Mouse (Mus musculus) CH12.LX (cell line): ENCODE data around the gene Ccl17. TPM values are rescaled to one million over a fixed set of nuclear protein-coding genes. Genes with fewer than 3 reads are reported as not detected.

Experiments
- DNase-seq: peaks from one replicate; pipeline ENCODE4 v3.0.0-alpha.2; 2013; ENCODE audit errors: extremely low read depth
- H3K27ac ChIP-seq: 2 replicates; pipeline ENCODE4 v1.5.1; 2012; ENCODE audit warnings: low read depth, mild to moderate bottlenecking, control low read depth, moderate library complexity; ENCODE audit not compliant: insufficient read depth
- H3K27me3 ChIP-seq: replicated peaks from 2 replicates; pipeline ENCODE3; 2012; ENCODE audit warnings: inconsistent platforms
- H3K36me3 ChIP-seq, 2 experiments: replicated peaks in 1 of 2; 2 replicates each; pipeline versions ENCODE3 to v1.6.1; 2012; ENCODE audit warnings: inconsistent platforms in 1 of 2, low read length in 1 of 2, mild to moderate bottlenecking in 1 of 2, mixed read lengths in 1 of 2, moderate library complexity in 1 of 2; ENCODE audit not compliant: control insufficient read depth in 1 of 2, insufficient read depth in 1 of 2
- H3K4me1 ChIP-seq, 2 experiments: 2 replicates each; pipeline ENCODE4 v1.6.1; 2012; ENCODE audit warnings: inconsistent platforms in 1 of 2, moderate library complexity in 1 of 2; ENCODE audit not compliant: insufficient read depth in 2 of 2, control insufficient read depth in 1 of 2
- H3K4me2 ChIP-seq: 2 replicates; pipeline ENCODE4 v1.6.1; 2012; ENCODE audit warnings: low read depth, mild to moderate bottlenecking, control low read depth; ENCODE audit not compliant: poor library complexity, insufficient read depth, severe bottlenecking
- H3K4me3 ChIP-seq, 3 experiments: fragments of 150-350 bp in 1 of 3; sonication (generic) in 1 of 3; replicated peaks in 1 of 3; 2 replicates each; pipeline versions ENCODE3 to v1.5.1; 2011 to 2012; ENCODE audit warnings: low read depth in 2 of 3, low read length in 2 of 3, mild to moderate bottlenecking in 2 of 3, moderate library complexity in 2 of 3, control low read depth in 1 of 3, improper control_type of control experiment in 1 of 3, inconsistent platforms in 1 of 3, mixed read lengths in 1 of 3; ENCODE audit not compliant: poor library complexity in 1 of 3
- H3K79me2 ChIP-seq: replicated peaks from 2 replicates; pipeline ENCODE4 v1.6.1; 2012; ENCODE audit warnings: mild to moderate bottlenecking, moderate library complexity; ENCODE audit not compliant: control insufficient read depth, poor library complexity, insufficient read depth, severe bottlenecking; ENCODE audit errors: extremely low read depth
- H3K9ac ChIP-seq: 2 replicates; pipeline ENCODE4 v1.6.1; 2012; ENCODE audit warnings: low read depth, mild to moderate bottlenecking, control low read depth, moderate library complexity; ENCODE audit not compliant: insufficient read depth
- H3K9me3 ChIP-seq: replicated peaks from 2 replicates; pipeline ENCODE3; 2012; ENCODE audit warnings: low read length, inconsistent platforms, mixed read lengths
- CTCF ChIP-seq, 2 experiments: IDR thresholded peaks in 1 of 2; conservative IDR thresholded peaks in 1 of 2; 2 replicates each; pipeline ENCODE4 v1.5.1; 2011 to 2012; ENCODE audit warnings: low read depth in 2 of 2, low read length in 2 of 2, improper control_type of control experiment in 1 of 2, inconsistent platforms in 1 of 2, mild to moderate bottlenecking in 1 of 2, moderate library complexity in 1 of 2
- EP300 ChIP-seq: IDR thresholded peaks from 2 replicates; pipeline ENCODE4 v1.6.1; 2011; ENCODE audit warnings: low read length, improper control_type of control experiment
- MAX ChIP-seq: IDR thresholded peaks from 2 replicates; pipeline ENCODE4 v1.6.1; 2011; ENCODE audit warnings: low read length, improper control_type of control experiment
- MEF2A ChIP-seq: IDR thresholded peaks from 2 replicates; pipeline ENCODE4 v1.6.1; 2014; ENCODE audit warnings: low read depth, mild to moderate bottlenecking, inconsistent platforms, low read length, improper control_type of control experiment, borderline replicate concordance
- NELFE ChIP-seq: IDR thresholded peaks from 2 replicates; pipeline ENCODE4 v1.6.1; 2011; ENCODE audit warnings: low read depth, low read length, improper control_type of control experiment
- NRF1 ChIP-seq: IDR thresholded peaks from 2 replicates; pipeline ENCODE4 v1.6.1; 2014; ENCODE audit warnings: low read depth, mild to moderate bottlenecking, inconsistent platforms, low read length, improper control_type of control experiment, moderate library complexity
- RAD21 ChIP-seq: IDR thresholded peaks from 2 replicates; pipeline ENCODE4 v1.6.1; 2011; ENCODE audit warnings: low read depth, mild to moderate bottlenecking, low read length, improper control_type of control experiment, moderate library complexity
- SIN3A ChIP-seq: IDR thresholded peaks from 2 replicates; pipeline ENCODE4 v1.6.1; 2012; ENCODE audit warnings: low read length, improper control_type of control experiment, inconsistent platforms
- SMC3 ChIP-seq: IDR thresholded peaks from 2 replicates; pipeline ENCODE4 v1.6.1; 2011; ENCODE audit warnings: low read depth, low read length, improper control_type of control experiment
- TBP ChIP-seq: conservative IDR thresholded peaks from 2 replicates; pipeline ENCODE4 v1.6.1; 2011; ENCODE audit warnings: low read depth, low read length, improper control_type of control experiment
- TCF12 ChIP-seq: IDR thresholded peaks from 2 replicates; pipeline ENCODE4 v1.6.1; 2014; ENCODE audit warnings: low read depth, mild to moderate bottlenecking, inconsistent platforms, low read length, improper control_type of control experiment
- USF1 ChIP-seq: IDR thresholded peaks from 2 replicates; pipeline ENCODE4 v1.6.1; 2014; ENCODE audit warnings: low read depth, mild to moderate bottlenecking, inconsistent platforms, low read length, improper control_type of control experiment
- ZNF384 ChIP-seq: IDR thresholded peaks from 2 replicates; pipeline ENCODE4 v1.6.1; 2012; ENCODE audit warnings: low read depth, low read length, improper control_type of control experiment, inconsistent platforms
- dilution Hi-C: fragments of 300-500 bp; cut with MboI; formaldehyde crosslinking; loops from 2 replicates; pipeline ENCODE4 v1.14.3; 2020; ENCODE audit warnings: low sequenced_read_pairs; ENCODE audit not compliant: extremely low pct_unique_long_range_greater_than_20kb, extremely low pct_ligation_motif_present
- in situ Hi-C: fragments of 300-500 bp; cut with MboI; formaldehyde crosslinking; loops from 3 replicates; pipeline ENCODE4 v1.14.3; 2019; ENCODE audit warnings: low sequenced_read_pairs, low pct_ligation_motif_present, low pct_unique_long_range_greater_than_20kb, mixed read lengths
- polyA plus RNA-seq: library from polyadenylated mRNA; unstranded; fragments of >175 nt; gene quantifications from 2 replicates; pipeline ENCODE4 v1.2.1, GENCODE M21; 2012; ENCODE audit warnings: low read depth; ENCODE audit not compliant: insufficient read length
- total RNA-seq, 2 experiments: library from RNA; depleted of rRNA; stranded (reverse); fragments of 300-350 nt in 1 of 2; fragments of >200 nt in 1 of 2; gene quantifications; 2 replicates each; pipeline ENCODE4 v1.2.3; 2012 to 2014

The Ccl17 gene
- total and polyA plus RNA-seq, 3 experiments, result 1.3 to 2.6 (median 2.1) TPM

- Histone ChIP-seq H3K27me3 (no peaks in the 10 kb centered on the region), H3K79me2 (no peaks in the 10 kb centered on the region), H3K4me2 (no peak overlapping the region), H3K9ac (no peak overlapping the region), H3K4me3 (no peak overlapping the region), H3K4me1 (peaks cover 0 to 2% of the 10 kb centered on the region in 2 experiments; a peak in 1 of 4 replicates), H3K9me3 (no peaks in the 10 kb centered on the region), H3K36me3 (no peaks in the 10 kb centered on the region)
- DNase-seq, result no peak
- dilution Hi-C loops, result no loop called here
- in situ Hi-C loops, result no loop called here
- TF ChIP-seq USF1 (no peak), CTCF (conservative IDR thresholded peaks at IDR 0.05 in 1 of 2, IDR thresholded peaks at IDR 0.05 in 1 of 2; ENCODE audit: low read depth in 2 of 2, low read length in 2 of 2) (peak in 1 of 2 experiments; percentile 50; a peak in 2 of 4 replicates), MEF2A (no peak), RAD21 (peak; percentile 36), SMC3 (peak; percentile 35)
- TF ChIP-seq, all 38 proteins: peak for 3
- no peak overlapping the region for H3K27ac ChIP-seq
Observed at GRCm38 (mm10) chr8:94794782-94795181, 15.5 kb upstream of the Ccl17 start.

- Histone ChIP-seq H3K4me1 (peaks cover 27 to 42% of the 10 kb centered on the region in 2 experiments), H3K79me2 (no peaks in the 10 kb centered on the region), H3K9ac (no peak overlapping the region), H3K36me3 (no peaks in the 10 kb centered on the region), H3K27ac (no peak overlapping the region), H3K4me2 (no peak overlapping the region; the same call in 1 of the 2 replicates), H3K27me3 (no peaks in the 10 kb centered on the region), H3K4me3 (no peak overlapping the region), H3K9me3 (no peaks in the 10 kb centered on the region)
- dilution Hi-C loops, result no loop called here
- TF ChIP-seq ZNF384 (no peak), MAX (no peak), SIN3A (0 out of 2 replicates have a peak, but pooled peaks have one; percentile 24)
- DNase-seq, result no peak
- in situ Hi-C loops, result no loop called here
Observed at GRCm38 (mm10) chr8:94800278-94800968, 9.8 kb upstream of the Ccl17 start.

- H3K9ac ChIP-seq, result no peak overlapping the region
- no peak for DNase-seq
- H3K4me3 ChIP-seq, result no peak overlapping the region
- H3K27ac ChIP-seq, result no peak overlapping the region
- peaks cover 27 to 46% of the 10 kb centered on the region in 2 experiments for H3K4me1 ChIP-seq
- no peaks in the 10 kb centered on the region for H3K79me2 ChIP-seq
- no peak overlapping the region for H3K4me2 ChIP-seq
- no peaks in the 10 kb centered on the region for H3K27me3 ChIP-seq
- no peaks in the 10 kb centered on the region for H3K9me3 ChIP-seq
- H3K36me3 ChIP-seq, result no peaks in the 10 kb centered on the region
- dilution Hi-C loops, result no loop called here
- in situ Hi-C loops, result no loop called here
- TF ChIP-seq CTCF (conservative IDR thresholded peaks at IDR 0.05 in 1 of 2, IDR thresholded peaks at IDR 0.05 in 1 of 2; ENCODE audit: low read depth in 2 of 2, low read length in 2 of 2), result peak in 1 of 2 experiments; percentile 13; a peak in 1 of 4 replicates
- no peak for TF ChIP-seq NELFE
- TF ChIP-seq NRF1, result no peak
- no peak for TF ChIP-seq USF1
- no peak for TF ChIP-seq TCF12
- TF ChIP-seq EP300, result no peak
- TF ChIP-seq TBP, result no peak
Observed at GRCm38 (mm10) chr8:94801293-94802095, 8.8 kb upstream of the Ccl17 start.
